Mouse (Mus musculus) heart, embryonic 10.5 days (tissue): ENCODE measurements around the gene Hapln4. TPM values are rescaled to one million over a fixed set of nuclear protein-coding genes. Genes with fewer than 3 reads are reported as not detected.

Experiments used
- DNase-seq: peaks from one replicate; pipeline ENCODE4 v3.0.0-alpha.2; 2017; ENCODE audit warnings: low spot score
- H3K27ac ChIP-seq: fragments of 300-500 bp; sonication (generic); 2 replicates; pipeline ENCODE4 v1.5.1; 2016; ENCODE audit warnings: mild to moderate bottlenecking
- H3K27me3 ChIP-seq: fragments of 300-500 bp; sonication (generic); 2 replicates; pipeline ENCODE4 v1.6.1; 2016; ENCODE audit warnings: mild to moderate bottlenecking; ENCODE audit not compliant: poor library complexity, insufficient read depth, severe bottlenecking
- H3K36me3 ChIP-seq: fragments of 300-500 bp; sonication (generic); 2 replicates; pipeline ENCODE4 v1.6.1; 2016; ENCODE audit warnings: mild to moderate bottlenecking, moderate library complexity
- H3K4me1 ChIP-seq: fragments of 300-500 bp; sonication (generic); 2 replicates; pipeline ENCODE4 v1.6.1; 2016; ENCODE audit warnings: mild to moderate bottlenecking
- H3K4me3 ChIP-seq: fragments of 300-500 bp; sonication (generic); 2 replicates; pipeline ENCODE4 v1.5.1; 2016; ENCODE audit warnings: mild to moderate bottlenecking, moderate library complexity
- H3K9me3 ChIP-seq: fragments of 300-500 bp; sonication (generic); 2 replicates; pipeline ENCODE4 v1.6.1; 2016; ENCODE audit warnings: mild to moderate bottlenecking, moderate library complexity
- WGBS: fragments of 180-500 bp; shearing (Covaris S2); methylation state at CpG from one replicate; pipeline ENCODE4 v1.1.7; 2016; 5-methylcytosine and 5-hydroxymethylcytosine counted together
- microRNA-seq: library from miRNA; unstranded; fragments of <30 nt; microRNA quantifications from one replicate; pipeline ENCODE4, GENCODE M21; 2017
- polyA plus RNA-seq: library from polyadenylated mRNA; unstranded; fragments of >200 nt; fragmentation: Nextera tagmentation; extraction: Ambion mirVana; gene quantifications from 2 replicates; pipeline ENCODE4 v1.2.1, GENCODE M21; 2016

Gene Hapln4
- polyA plus RNA-seq, 1 experiment from 2014 or later, result 0.62 TPM

DNA sequence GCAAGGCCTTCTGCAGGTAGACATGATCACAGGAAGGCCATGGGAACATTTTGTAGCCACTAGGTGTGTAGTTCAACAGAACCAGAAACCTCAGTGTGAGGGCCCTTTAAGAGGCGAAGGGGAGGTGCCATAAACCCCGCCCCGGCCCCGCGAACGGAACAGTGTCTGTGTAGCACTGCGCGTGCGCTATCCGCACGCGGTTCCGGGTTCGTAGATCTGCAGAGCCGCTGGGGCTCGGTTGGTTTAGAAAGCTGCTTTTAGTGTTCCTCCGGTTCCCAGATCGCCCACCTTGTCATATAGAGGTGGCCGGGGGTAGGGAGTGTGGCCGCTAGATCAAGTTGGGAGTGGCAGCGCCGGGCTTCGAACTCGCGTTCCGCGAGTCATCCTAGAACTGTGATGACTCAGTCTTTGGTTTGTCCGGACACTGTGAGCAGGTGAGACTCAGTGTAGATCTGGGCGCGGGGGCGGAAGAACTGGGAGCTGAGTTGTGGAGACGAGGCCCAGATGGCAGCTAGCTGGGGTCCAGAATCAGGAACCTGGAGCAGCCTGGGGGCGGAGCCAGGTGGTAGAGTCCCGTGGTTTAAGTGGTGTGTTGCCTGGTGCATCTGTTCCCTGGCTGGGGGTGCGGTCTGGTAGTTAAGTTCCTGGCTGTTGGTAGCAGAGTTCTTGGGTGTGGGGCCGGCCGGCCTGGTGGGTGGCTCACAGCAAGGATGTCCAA lies 48.1 kb downstream of the Hapln4 start, which contains the start of gene Nr2c2ap:
Nr2c2ap (plus strand) TSS at position 168 of the 718 bp plus-strand sequence.
- peaks cover 42% of the 10 kb centered on the region for H3K36me3 ChIP-seq
- H3K27me3 ChIP-seq, result no peaks in the 10 kb centered on the region
- H3K27ac ChIP-seq, result peak within 1 kb of the TSS; percentile 85
- DNase-seq, result peak; percentile 94
- H3K9me3 ChIP-seq, result no peaks in the 10 kb centered on the region
- peaks cover 40% of the 10 kb centered on the region for H3K4me1 ChIP-seq
- WGBS, result 2% methylated on average over 37 of the region's 37 CpGs
- peak within 1 kb of the TSS; percentile 76 for H3K4me3 ChIP-seq

DNA sequence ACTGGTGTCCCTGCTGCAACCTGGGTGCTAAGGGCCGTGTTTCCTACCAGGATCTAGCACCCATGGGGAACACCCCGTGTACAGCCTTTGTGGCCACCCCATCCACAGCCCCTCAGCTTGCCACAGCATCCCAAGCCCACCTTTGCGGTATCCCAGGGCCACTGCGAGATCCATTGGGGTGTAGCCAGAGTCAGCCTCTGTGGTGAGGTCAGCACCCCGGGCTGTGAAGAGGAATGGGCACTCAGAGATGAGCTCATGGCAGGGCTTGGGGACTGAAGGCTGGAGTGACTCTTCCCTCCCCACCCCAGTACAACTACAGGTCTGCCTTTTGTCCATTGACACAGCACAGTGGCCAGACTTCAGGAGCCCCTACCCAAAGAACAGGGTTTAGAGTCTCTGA lies 50.8 kb downstream of the Hapln4 start:
- no peaks in the 10 kb centered on the region for H3K9me3 ChIP-seq
- no peak overlapping the region for H3K4me3 ChIP-seq
- no peak for DNase-seq
- H3K27ac ChIP-seq, result no peak overlapping the region
- 92% methylated on average over 5 of the region's 5 CpGs for WGBS
- H3K36me3 ChIP-seq, result peaks cover 50% of the 10 kb centered on the region
- H3K4me1 ChIP-seq, result peaks cover 44% of the 10 kb centered on the region
- H3K27me3 ChIP-seq, result no peaks in the 10 kb centered on the region

DNA sequence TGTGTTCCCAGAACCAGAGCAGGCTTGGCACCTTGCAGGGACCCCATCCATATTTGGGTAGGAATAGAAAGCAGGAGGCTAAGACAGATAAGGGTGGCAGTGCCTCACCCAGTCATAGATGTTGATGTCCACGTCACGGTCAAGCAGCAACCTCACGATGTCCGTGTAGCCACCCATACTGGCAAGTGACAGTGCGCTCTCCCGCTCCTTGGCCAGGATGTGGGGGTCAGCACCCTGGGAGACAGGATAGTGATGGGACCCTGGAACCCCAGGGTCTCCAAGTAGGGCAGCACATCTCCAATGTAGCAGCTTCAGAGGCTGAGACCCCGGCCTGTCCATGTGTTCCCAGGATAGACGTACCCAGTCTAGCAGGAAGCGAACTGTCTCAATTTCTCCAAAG lies 51.7 kb downstream of the Hapln4 start:
- DNase-seq, result no peak
- H3K27ac ChIP-seq, result peak overlapping the region; percentile 29; the same call in 1 of the 2 replicates
- no peaks in the 10 kb centered on the region for H3K27me3 ChIP-seq
- peaks cover 40% of the 10 kb centered on the region for H3K4me1 ChIP-seq
- peaks cover 50% of the 10 kb centered on the region for H3K36me3 ChIP-seq
- no peaks in the 10 kb centered on the region for H3K9me3 ChIP-seq
- no peak overlapping the region for H3K4me3 ChIP-seq
- 81% methylated on average over 9 of the region's 9 CpGs for WGBS

DNA sequence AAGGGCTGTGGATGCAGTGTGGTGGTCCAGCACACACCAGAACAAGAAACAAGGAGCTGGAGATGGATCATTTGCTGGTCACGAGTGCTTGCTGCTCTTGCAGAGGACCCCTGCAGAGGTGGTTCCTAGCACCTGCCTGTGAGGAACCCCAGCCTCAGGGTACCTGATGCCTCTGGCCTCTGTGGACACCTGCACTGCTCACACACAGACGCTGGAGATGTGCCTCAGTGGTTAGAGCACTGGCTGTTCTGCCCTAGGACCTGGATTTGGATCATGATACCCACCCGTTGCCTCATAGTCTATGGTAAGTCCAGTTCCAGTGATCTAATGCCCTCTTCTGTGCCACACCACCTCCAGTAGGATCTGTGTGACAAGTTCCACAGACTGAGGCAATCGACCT lies 53.3 kb downstream of the Hapln4 start:
- no peak overlapping the region for H3K4me3 ChIP-seq
- H3K27me3 ChIP-seq, result no peaks in the 10 kb centered on the region
- no peak for DNase-seq
- no peaks in the 10 kb centered on the region for H3K9me3 ChIP-seq
- H3K27ac ChIP-seq, result no peak overlapping the region
- H3K36me3 ChIP-seq, result peaks cover 50% of the 10 kb centered on the region
- H3K4me1 ChIP-seq, result peaks cover 42% of the 10 kb centered on the region
- 83% methylated on average over 4 of the region's 4 CpGs for WGBS

DNA sequence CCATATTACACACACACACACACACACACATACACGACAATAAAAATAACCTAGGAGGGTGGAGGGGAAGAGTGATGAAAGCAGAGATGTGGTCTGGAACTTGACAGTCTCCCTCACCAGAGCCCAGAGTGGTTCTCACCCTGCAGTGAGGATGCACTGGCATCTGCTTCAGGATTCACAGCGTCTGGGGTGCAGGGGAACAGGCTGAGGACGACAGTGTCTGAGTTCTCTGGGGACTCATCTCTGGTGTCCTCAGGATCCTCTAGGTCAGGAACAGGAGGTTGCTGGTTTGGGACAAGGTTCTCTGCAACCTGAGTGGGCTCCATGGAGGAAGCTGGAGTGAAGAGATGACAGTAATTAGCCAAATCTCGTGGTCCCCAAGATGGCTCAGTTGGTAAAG lies 54.6 kb downstream of the Hapln4 start:
- Histone ChIP-seq H3K27me3 (no peaks in the 10 kb centered on the region), H3K36me3 (peaks cover 51% of the 10 kb centered on the region)
- WGBS, result 75% methylated on average over 4 of the region's 4 CpGs

DNA sequence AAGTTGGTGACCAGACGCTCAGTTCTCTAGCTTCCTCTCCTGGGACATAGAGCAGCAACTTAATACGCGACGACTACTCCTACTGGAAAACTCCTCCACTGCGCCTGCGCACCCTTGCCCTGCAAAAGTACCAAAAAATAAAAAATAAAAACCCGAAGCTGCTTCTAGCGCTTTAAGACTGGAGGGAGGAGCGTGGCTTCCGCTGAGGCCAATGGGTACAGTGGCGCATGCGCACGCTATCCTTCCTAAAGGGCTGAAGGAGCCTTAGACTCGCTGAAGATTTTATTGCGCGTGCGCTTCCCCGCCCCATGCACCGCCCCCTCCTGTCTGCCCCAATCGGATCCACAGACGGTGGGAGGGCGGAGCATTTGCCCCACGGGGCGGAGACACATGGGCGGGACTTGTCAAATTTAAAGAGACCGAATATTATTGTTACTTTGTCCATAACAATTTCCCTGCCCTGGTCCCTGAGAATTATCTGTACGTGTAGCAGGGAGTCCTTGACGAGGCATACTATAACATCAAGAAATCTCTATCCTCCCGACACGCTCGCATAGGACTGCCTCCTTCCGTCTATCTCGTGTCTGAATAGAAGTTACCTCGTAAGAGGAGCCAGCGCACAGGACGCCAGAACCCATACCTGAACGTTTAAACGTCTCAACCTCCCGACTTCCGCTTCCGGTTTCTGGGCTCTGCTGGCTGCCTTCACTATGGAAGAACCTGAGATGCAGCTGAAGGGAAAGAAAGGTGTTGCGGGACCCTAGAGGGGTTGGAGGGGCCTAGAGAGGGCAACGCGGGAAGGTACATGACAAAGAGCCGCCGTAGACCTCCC lies 56.0 kb downstream of the Hapln4 start, which contains the start of the genes Rfxank, Borcs8 and Mef2b:
Rfxank (minus strand) TSS at position 129 of the 832 bp plus-strand sequence.
Borcs8 (plus strand) TSS at position 474 of the 832 bp plus-strand sequence.
Mef2b (plus strand) TSS at position 686 of the 832 bp plus-strand sequence.
- WGBS, result under 1% methylated on average over 46 of the region's 46 CpGs
- H3K9me3 ChIP-seq, result no peaks in the 10 kb centered on the region
- H3K4me3 ChIP-seq, result peak within 1 kb of the TSS; percentile 91
- H3K4me1 ChIP-seq, result peaks cover 23% of the 10 kb centered on the region
- peaks cover 50% of the 10 kb centered on the region for H3K36me3 ChIP-seq
- peak within 1 kb of the TSS; percentile 88 for H3K27ac ChIP-seq
- no peaks in the 10 kb centered on the region for H3K27me3 ChIP-seq
- DNase-seq, result peak; percentile 99

More for the DNA sequence above, 54.6 kb downstream of the Hapln4 start:
- DNase-seq, result no peak
- Histone ChIP-seq H3K9me3 (no peaks in the 10 kb centered on the region), H3K4me3 (peak overlapping the region; percentile 91), H3K4me1 (peaks cover 33% of the 10 kb centered on the region), H3K27ac (peak overlapping the region; percentile 88; the same call in 1 of the 2 replicates)

DNA sequence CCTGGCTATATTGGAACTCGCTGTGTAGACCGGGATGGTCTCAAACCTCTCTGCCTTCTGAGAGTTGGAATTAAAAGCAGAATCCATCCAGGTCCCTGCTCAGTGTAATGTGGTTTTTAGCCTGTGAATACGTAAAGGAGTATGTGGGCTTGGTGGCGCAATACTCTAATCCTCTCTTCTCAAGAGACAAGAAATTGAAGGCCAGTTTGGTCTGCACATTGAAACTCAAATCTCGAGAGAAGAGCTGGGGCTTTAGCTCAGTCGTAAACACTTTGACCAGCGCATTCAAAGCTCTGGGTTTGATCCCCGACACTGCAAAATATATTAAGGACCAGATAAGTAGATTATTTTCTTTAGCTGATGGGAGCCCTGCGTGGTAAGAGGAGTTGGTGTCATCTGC lies 56.7 kb downstream of the Hapln4 start:
- H3K27me3 ChIP-seq, result no peaks in the 10 kb centered on the region
- 12% methylated on average over 9 of the region's 9 CpGs for WGBS

More for the DNA sequence above, 56.7 kb downstream of the Hapln4 start:
- peak overlapping the region; percentile 91 for H3K4me3 ChIP-seq
- DNase-seq, result no peak
- H3K4me1 ChIP-seq, result peaks cover 23% of the 10 kb centered on the region
- H3K9me3 ChIP-seq, result no peaks in the 10 kb centered on the region
- peaks cover 50% of the 10 kb centered on the region for H3K36me3 ChIP-seq
- H3K27ac ChIP-seq, result peak overlapping the region; percentile 88

Small RNA genes within 50 kb of the gene (microRNA-seq; reads per million reads assigned to microRNA genes)
- not detected for gene Mir7066

Other genes with a start within 250 kb of the Hapln4 start
- gene Cilp2, start 195.8 kb upstream of the Hapln4 start, polyA plus RNA-seq, result 0.48 and 0.63 TPM in 2 replicates
- gene Tssk6, start 181.3 kb upstream of the Hapln4 start, polyA plus RNA-seq, result 2.7 and 2.9 TPM in 2 replicates
- gene Ndufa13, start 180.9 kb upstream of the Hapln4 start, polyA plus RNA-seq, result 217 and 256 TPM in 2 replicates
- 6.7 and 8.7 TPM in 2 replicates for gene Yjefn3, start 180.7 kb upstream of the Hapln4 start, polyA plus RNA-seq
- 47.5 and 49.0 TPM in 2 replicates for gene Gatad2a, start 87.1 kb upstream of the Hapln4 start, polyA plus RNA-seq
- gene Mau2, start 40.7 kb upstream of the Hapln4 start, polyA plus RNA-seq, result 46.5 and 49.9 TPM in 2 replicates
- 41.1 and 45.0 TPM in 2 replicates for gene Sugp1, start 40.6 kb upstream of the Hapln4 start, polyA plus RNA-seq
- gene Tm6sf2, start 10.5 kb upstream of the Hapln4 start, polyA plus RNA-seq, result 0.94 and 1.3 TPM in 2 replicates
- gene Ncan, start 37.4 kb downstream of the Hapln4 start, polyA plus RNA-seq, result 0.06 and 0.29 TPM in 2 replicates
- gene Nr2c2ap, start 47.9 kb downstream of the Hapln4 start, polyA plus RNA-seq, result 35.4 and 39.6 TPM in 2 replicates
- gene Rfxank, start 55.7 kb downstream of the Hapln4 start, polyA plus RNA-seq, result 16.5 and 18.3 TPM in 2 replicates
- gene Borcs8, start 56.0 kb downstream of the Hapln4 start, polyA plus RNA-seq, result 39.6 and 43.9 TPM in 2 replicates
- 0.23 and 0.53 TPM in 2 replicates for gene Mef2b, start 56.3 kb downstream of the Hapln4 start, polyA plus RNA-seq
- gene Tmem161a, start 88.9 kb downstream of the Hapln4 start, polyA plus RNA-seq, result 93.9 and 123 TPM in 2 replicates
- 5.8 and 9.5 TPM in 2 replicates for gene Slc25a42, start 128.8 kb downstream of the Hapln4 start, polyA plus RNA-seq
- gene Sugp2, start 150.8 kb downstream of the Hapln4 start, polyA plus RNA-seq, result 34.7 and 34.8 TPM in 2 replicates
- 29.5 and 31.6 TPM in 2 replicates for gene Armc6, start 151.0 kb downstream of the Hapln4 start, polyA plus RNA-seq
- gene Homer3, start 199.4 kb downstream of the Hapln4 start, polyA plus RNA-seq, result 42.7 and 80.5 TPM in 2 replicates
- gene Ddx49, start 219.0 kb downstream of the Hapln4 start, polyA plus RNA-seq, result 40.5 and 47.5 TPM in 2 replicates
- gene Cope, start 219.1 kb downstream of the Hapln4 start, polyA plus RNA-seq, result 379 and 398 TPM in 2 replicates
- 1.4 TPM in 2 replicates for gene Cers1, start 232.3 kb downstream of the Hapln4 start, polyA plus RNA-seq
- gene Gdf1, start 246.4 kb downstream of the Hapln4 start, polyA plus RNA-seq, result 1.9 and 4.2 TPM in 2 replicates